Mouse (Mus musculus) heart, embryonic 14.5 days (tissue): Measurements from ENCODE around the gene Atp5d. TPM values are rescaled to one million over a fixed set of nuclear protein-coding genes. Genes with fewer than 3 reads are reported as not detected.

Source experiments
- ATAC-seq: fragments of 200-750 bp; cut with Nextera tagmentation; 2 replicates; pipeline ENCODE4 v1.8.0; 2017; ENCODE audit warnings: low read depth, moderate TSS enrichment; ENCODE audit not compliant: insufficient number of reproducible peaks, insufficient read depth, low FRiP score
- H3K27ac ChIP-seq, 2 experiments: fragments of 200-500 bp in 1 of 2; fragments of 300-500 bp in 1 of 2; sonication (generic) in 1 of 2; replicated peaks in 1 of 2; 2 replicates each; pipeline ENCODE4 v1.5.1; 2012 to 2014; ENCODE audit warnings: low read depth in 2 of 2, low read length in 2 of 2, control low read depth in 1 of 2, mild to moderate bottlenecking in 1 of 2, mixed read lengths in 1 of 2; ENCODE audit not compliant: control insufficient read depth in 1 of 2, insufficient read depth in 1 of 2
- H3K27me3 ChIP-seq: fragments of 300-500 bp; sonication (generic); 2 replicates; pipeline ENCODE4 v1.6.1; 2014; ENCODE audit warnings: mild to moderate bottlenecking, low read length, control low read depth; ENCODE audit not compliant: control insufficient read depth, insufficient read depth
- H3K36me3 ChIP-seq: fragments of 300-500 bp; sonication (generic); 2 replicates; pipeline ENCODE4 v1.6.1; 2014; ENCODE audit warnings: mild to moderate bottlenecking, control low read depth, low read length, mixed read lengths; ENCODE audit not compliant: control insufficient read depth, insufficient read depth
- H3K4me1 ChIP-seq, 2 experiments: fragments of 200-500 bp in 1 of 2; fragments of 300-500 bp in 1 of 2; sonication (generic) in 1 of 2; 2 replicates each; pipeline ENCODE4 v1.6.1; 2012 to 2014; ENCODE audit warnings: low read length in 2 of 2, control low read depth in 1 of 2, mixed read lengths in 1 of 2; ENCODE audit not compliant: control insufficient read depth in 2 of 2, insufficient read depth in 2 of 2
- H3K4me2 ChIP-seq: fragments of 300-500 bp; sonication (generic); 2 replicates; pipeline ENCODE4 v1.6.1; 2014; ENCODE audit warnings: mild to moderate bottlenecking, low read length
- H3K4me3 ChIP-seq, 2 experiments: fragments of 200-500 bp in 1 of 2; fragments of 300-500 bp in 1 of 2; sonication (generic) in 1 of 2; 2 replicates each; pipeline ENCODE4 v1.5.1; 2012 to 2014; ENCODE audit warnings: low read length in 2 of 2, mild to moderate bottlenecking in 2 of 2, control low read depth in 1 of 2, low read depth in 1 of 2, moderate library complexity in 1 of 2; ENCODE audit not compliant: control insufficient read depth in 1 of 2, insufficient read depth in 1 of 2
- H3K9ac ChIP-seq: fragments of 300-500 bp; sonication (generic); 2 replicates; pipeline ENCODE4 v1.6.1; 2014; ENCODE audit warnings: mild to moderate bottlenecking, low read length
- H3K9me3 ChIP-seq: fragments of 300-500 bp; sonication (generic); 2 replicates; pipeline ENCODE4 v1.6.1; 2016; ENCODE audit warnings: low read length, control low read depth; ENCODE audit not compliant: control insufficient read depth
- WGBS: fragments of 180-500 bp; shearing (Covaris S2); extraction: QIAGEN DNeasy Blood & Tissue Kit; methylation state at CpG from one replicate; pipeline ENCODE4 v1.1.7; 2014; 5-methylcytosine and 5-hydroxymethylcytosine counted together
- polyA plus RNA-seq: library from polyadenylated mRNA; unstranded; fragments of >200 nt; fragmentation: Nextera tagmentation; extraction: Ambion mirVana; gene quantifications from 2 replicates; pipeline ENCODE4 v1.2.1, GENCODE M21; 2014

The Atp5d gene
- polyA plus RNA-seq, 1 experiment from 2014 or later = 1,015 TPM

DNA sequence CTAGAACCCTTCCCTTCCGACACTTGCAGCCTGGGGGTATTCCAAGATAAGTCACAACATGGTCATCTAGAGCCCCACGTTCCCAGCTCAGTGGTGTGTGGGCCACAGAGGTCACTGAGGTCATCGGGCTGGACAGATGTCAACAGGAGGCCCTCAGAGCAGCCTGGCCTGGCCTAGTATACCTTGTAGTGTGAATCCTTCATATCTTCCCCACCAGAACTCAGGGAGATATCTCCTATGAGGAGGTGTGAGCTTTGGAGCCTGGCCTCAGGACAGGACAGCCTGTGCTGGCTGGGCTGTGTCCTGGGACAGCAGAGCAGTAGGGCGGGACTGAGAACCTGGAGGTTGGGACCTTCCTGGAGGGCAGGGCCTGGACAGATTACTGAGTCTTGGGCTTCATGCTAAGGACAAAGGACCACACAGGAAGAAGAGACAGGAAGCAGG lies 8.2 kb downstream of the Atp5d start:
- WGBS = 51% methylated on average over 4 of the region's 4 CpGs
- peak overlapping the region; percentile 77; the same call in 1 of the 2 replicates for H3K4me2 ChIP-seq

GRCm38 (mm10) chr10:80147146-80147718 lies 8.8 kb downstream of the Atp5d start:
- Histone ChIP-seq H3K27me3 (no peaks in the 10 kb centered on the region), H3K27ac (peak overlapping the region; percentile 99), H3K9ac (peak overlapping the region; percentile 99), H3K9me3 (no peaks in the 10 kb centered on the region), H3K36me3 (peaks cover 64% of the 10 kb centered on the region), H3K4me1 (peaks cover 21 to 48% of the 10 kb centered on the region in 2 experiments), H3K4me3 (peak overlapping the region; percentile 83 to 85; a peak in 2 of 4 replicates), H3K4me2 (peak overlapping the region; percentile 77)
- no peak for ATAC-seq
- WGBS = 35% methylated on average over 5 of the region's 5 CpGs

More for the DNA sequence above, 8.2 kb downstream of the Atp5d start:
- H3K36me3 ChIP-seq = peaks cover 58% of the 10 kb centered on the region
- peaks cover 19 to 43% of the 10 kb centered on the region in 2 experiments for H3K4me1 ChIP-seq
- peak overlapping the region; percentile 99 for H3K9ac ChIP-seq
- no peaks in the 10 kb centered on the region for H3K27me3 ChIP-seq
- no peaks in the 10 kb centered on the region for H3K9me3 ChIP-seq
- no peak for ATAC-seq
- H3K27ac ChIP-seq = peak overlapping the region; percentile 99
- no peak overlapping the region for H3K4me3 ChIP-seq

GRCm38 (mm10) chr10:80147719-80148601 lies 9.5 kb downstream of the Atp5d start, which contains the start of gene Midn:
Gene Midn, plus strand, starts transcription at chr10:80148272.
- ATAC-seq = peak; percentile 51
- no peaks in the 10 kb centered on the region for H3K27me3 ChIP-seq
- H3K4me2 ChIP-seq = peak within 1 kb of the TSS; percentile 77
- peak within 1 kb of the TSS; percentile 83 to 85 for H3K4me3 ChIP-seq
- peaks cover 26 to 51% of the 10 kb centered on the region in 2 experiments for H3K4me1 ChIP-seq
- H3K27ac ChIP-seq = peak within 1 kb of the TSS; percentile 99
- H3K36me3 ChIP-seq = peaks cover 71% of the 10 kb centered on the region
- no peaks in the 10 kb centered on the region for H3K9me3 ChIP-seq
- WGBS = under 1% methylated on average over 33 of the region's 42 CpGs
- H3K9ac ChIP-seq = peak within 1 kb of the TSS; percentile 99

- H3K4me3 ChIP-seq = peak overlapping the region; percentile 83 to 85
- H3K27me3 ChIP-seq = no peaks in the 10 kb centered on the region
- H3K27ac ChIP-seq = peak overlapping the region; percentile 99
- peak overlapping the region; percentile 99 for H3K9ac ChIP-seq
- under 1% methylated on average over 57 of the region's 57 CpGs for WGBS
- H3K4me1 ChIP-seq = peaks cover 27 to 51% of the 10 kb centered on the region in 2 experiments
- H3K4me2 ChIP-seq = peak overlapping the region; percentile 77
- ATAC-seq = peak; percentile 54
- H3K36me3 ChIP-seq = peaks cover 71% of the 10 kb centered on the region
- H3K9me3 ChIP-seq = no peaks in the 10 kb centered on the region
Measured at GRCm38 (mm10) chr10:80148610-80149290, 10.3 kb downstream of the Atp5d start.

DNA sequence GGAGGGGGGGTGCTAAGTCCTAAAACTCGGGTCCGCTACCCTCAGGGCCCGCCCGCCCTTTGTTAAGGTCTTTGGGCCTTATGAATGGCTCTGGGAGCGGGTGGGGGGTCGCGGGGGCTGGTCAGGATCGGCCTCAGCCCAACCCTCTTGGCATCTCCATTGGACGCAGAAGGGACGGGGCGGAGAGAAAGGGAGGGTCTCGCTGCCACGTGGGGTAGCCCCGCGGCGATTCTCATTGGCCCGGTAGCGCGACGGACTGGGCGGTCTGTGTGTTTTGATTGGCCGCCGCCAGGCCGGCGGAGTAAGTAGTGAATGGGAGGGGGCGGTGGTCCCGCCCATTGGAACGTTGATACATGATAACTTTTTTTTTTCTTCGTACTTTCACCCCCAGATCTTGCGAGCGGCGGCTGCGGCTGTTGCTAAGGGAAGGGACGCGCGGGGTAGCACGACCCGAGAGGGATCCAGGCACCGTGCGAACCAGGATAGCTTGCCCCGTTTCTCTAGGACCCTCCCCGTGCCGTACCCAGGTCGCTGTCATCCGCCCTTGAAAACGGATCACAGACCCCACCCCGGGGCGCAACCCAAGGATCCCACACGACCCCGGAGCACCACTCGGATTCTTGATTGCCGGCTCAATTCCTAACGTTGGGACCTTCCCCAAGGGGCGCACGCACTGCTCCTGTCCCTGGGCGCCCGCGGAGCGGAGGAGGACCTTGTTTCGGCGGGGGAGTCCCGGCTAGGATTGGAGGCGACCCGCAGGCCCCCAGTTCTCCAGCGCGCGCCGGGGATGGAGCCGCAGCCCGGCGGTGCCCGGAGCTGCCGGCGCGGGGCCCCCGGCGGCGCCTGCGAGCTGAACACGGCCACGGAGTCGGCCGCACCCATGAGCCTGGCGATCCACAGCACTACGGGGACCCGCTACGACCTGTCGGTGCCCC lies 11.1 kb downstream of the Atp5d start:
- no peaks in the 10 kb centered on the region for H3K27me3 ChIP-seq
- H3K4me3 ChIP-seq = peak overlapping the region; percentile 83 to 85
- peaks cover 71% of the 10 kb centered on the region for H3K36me3 ChIP-seq
- H3K4me1 ChIP-seq = peaks cover 30 to 55% of the 10 kb centered on the region in 2 experiments
- H3K9me3 ChIP-seq = no peaks in the 10 kb centered on the region
- peak overlapping the region; percentile 99 for H3K9ac ChIP-seq
- H3K4me2 ChIP-seq = peak overlapping the region; percentile 77
- peak; percentile 77 for ATAC-seq
- under 1% methylated on average over 77 of the region's 88 CpGs for WGBS
- H3K27ac ChIP-seq = peak overlapping the region; percentile 99

- under 1% methylated on average over 42 of the region's 71 CpGs for WGBS
- peak overlapping the region; percentile 99 for H3K9ac ChIP-seq
- H3K27ac ChIP-seq = peak overlapping the region; percentile 98 to 99
- H3K27me3 ChIP-seq = no peaks in the 10 kb centered on the region
- peaks cover 30 to 56% of the 10 kb centered on the region in 2 experiments for H3K4me1 ChIP-seq
- no peak for ATAC-seq
- H3K9me3 ChIP-seq = no peaks in the 10 kb centered on the region
- peaks cover 71% of the 10 kb centered on the region for H3K36me3 ChIP-seq
- peak overlapping the region; percentile 74 to 85 for H3K4me3 ChIP-seq
- peak overlapping the region; percentile 77 for H3K4me2 ChIP-seq
Measured at GRCm38 (mm10) chr10:80150226-80151210, 12.1 kb downstream of the Atp5d start.
